Mouse (Mus musculus) embryonic facial prominence, embryonic 12.5 days (tissue): ENCODE data around the gene Cenpx. TPM values are rescaled to one million over a fixed set of nuclear protein-coding genes. Genes with fewer than 3 reads are reported as not detected.
A peak's percentile ranks its signal among the peaks of the same experiment; 100 is the strongest.

Experiments
- ATAC-seq: fragments of 200-750 bp; cut with Nextera tagmentation; 2 replicates; pipeline ENCODE4 v1.8.0; 2017; ENCODE audit not compliant: insufficient number of reproducible peaks, insufficient read depth, low FRiP score, low TSS enrichment
- H3K27ac ChIP-seq: fragments of 300-500 bp; sonication (generic); 2 replicates; pipeline ENCODE4 v1.5.1; 2016; ENCODE audit warnings: mild to moderate bottlenecking
- H3K27me3 ChIP-seq: fragments of 300-500 bp; sonication (generic); 2 replicates; pipeline ENCODE4 v1.6.1; 2016; ENCODE audit warnings: mild to moderate bottlenecking, moderate library complexity
- H3K36me3 ChIP-seq: fragments of 300-500 bp; sonication (generic); 2 replicates; pipeline ENCODE4 v1.6.1; 2016; ENCODE audit warnings: mild to moderate bottlenecking
- H3K4me1 ChIP-seq: fragments of 300-500 bp; sonication (generic); 2 replicates; pipeline ENCODE4 v1.6.1; 2016
- H3K4me2 ChIP-seq: fragments of 300-500 bp; sonication (generic); replicated peaks from 2 replicates; pipeline ENCODE4 v1.6.1; 2016; ENCODE audit warnings: mild to moderate bottlenecking, moderate library complexity
- H3K4me3 ChIP-seq: fragments of 300-500 bp; sonication (generic); 2 replicates; pipeline ENCODE4 v1.5.1; 2016; ENCODE audit warnings: mild to moderate bottlenecking
- H3K9ac ChIP-seq: fragments of 300-500 bp; sonication (generic); 2 replicates; pipeline ENCODE4 v1.6.1; 2016; ENCODE audit warnings: mild to moderate bottlenecking, moderate library complexity
- H3K9me3 ChIP-seq: fragments of 300-500 bp; sonication (generic); 2 replicates; pipeline ENCODE4 v1.6.1; 2016; ENCODE audit warnings: mild to moderate bottlenecking, moderate library complexity
- WGBS: fragments of 180-500 bp; shearing (Covaris S2); methylation state at CpG from one replicate; pipeline ENCODE4 v1.1.7; 2016; 5-methylcytosine and 5-hydroxymethylcytosine counted together
- polyA plus RNA-seq: library from polyadenylated mRNA; unstranded; fragments of >200 nt; fragmentation: Nextera tagmentation; extraction: Ambion mirVana; gene quantifications from 2 replicates; pipeline ENCODE4 v1.2.1, GENCODE M21; 2016

Cenpx gene
- polyA plus RNA-seq, 1 experiment from 2014 or later: 131 TPM

DNA sequence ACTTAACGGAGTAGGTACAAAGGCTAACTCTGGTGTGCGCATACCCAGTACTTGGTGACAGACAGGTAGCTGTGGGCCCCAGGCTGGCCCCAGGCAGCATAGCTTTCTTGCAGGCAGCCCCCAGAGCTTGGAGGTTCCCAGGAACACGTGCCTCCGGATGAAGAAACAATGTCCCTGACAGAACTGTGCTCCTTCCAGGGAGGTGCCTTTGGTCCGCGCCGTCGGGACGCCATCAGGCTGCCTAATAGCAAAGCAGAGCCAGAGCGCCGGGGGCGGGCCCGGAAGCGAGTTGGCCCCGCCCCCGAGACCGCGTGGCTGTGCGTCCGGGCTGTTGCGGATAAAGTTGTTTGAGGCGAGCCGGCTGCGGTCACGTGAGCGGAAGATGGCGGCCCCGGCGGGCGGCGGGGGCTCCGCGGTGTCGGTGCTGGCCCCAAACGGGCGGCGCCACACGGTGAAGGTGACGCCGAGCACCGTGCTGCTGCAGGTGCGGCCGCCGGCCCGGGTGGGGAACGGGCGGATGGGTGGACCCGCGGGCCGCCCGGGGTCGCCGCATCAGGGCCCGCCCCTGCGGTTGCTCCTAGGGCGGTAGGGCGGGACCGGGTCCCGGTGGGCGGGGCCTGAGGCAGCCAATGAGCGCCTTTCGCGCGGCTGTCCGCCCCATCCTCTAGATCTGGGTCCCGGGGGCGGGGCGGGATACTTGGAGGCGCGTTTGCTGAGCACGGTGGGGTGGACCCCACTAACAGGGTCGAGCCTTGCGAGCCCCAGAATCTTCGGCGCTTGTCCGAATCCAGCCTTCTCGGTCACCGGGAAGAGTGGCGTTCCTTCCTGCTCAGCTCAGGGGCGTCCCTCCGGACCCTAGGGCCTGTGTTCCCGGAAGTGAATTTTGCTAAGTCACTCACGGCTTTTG is 40.6 kb downstream of the Cenpx start, which contains the start of gene Aspscr1:
Gene Aspscr1, plus strand, starts transcription at position 287 of the 907 bp plus-strand sequence.
- no peaks in the 10 kb centered on the region for H3K9me3 ChIP-seq
- ATAC-seq: peak; percentile 90
- peak within 1 kb of the TSS; percentile 88 for H3K27ac ChIP-seq
- H3K4me3 ChIP-seq: peak within 1 kb of the TSS; percentile 68
- H3K27me3 ChIP-seq: no peaks in the 10 kb centered on the region
- WGBS: 2% methylated on average over 83 of the region's 83 CpGs
- H3K36me3 ChIP-seq: peaks cover 14% of the 10 kb centered on the region
- H3K4me1 ChIP-seq: peaks cover 7% of the 10 kb centered on the region
- peak within 1 kb of the TSS; percentile 78 for H3K9ac ChIP-seq
- peak within 1 kb of the TSS; percentile 87 for H3K4me2 ChIP-seq

DNA sequence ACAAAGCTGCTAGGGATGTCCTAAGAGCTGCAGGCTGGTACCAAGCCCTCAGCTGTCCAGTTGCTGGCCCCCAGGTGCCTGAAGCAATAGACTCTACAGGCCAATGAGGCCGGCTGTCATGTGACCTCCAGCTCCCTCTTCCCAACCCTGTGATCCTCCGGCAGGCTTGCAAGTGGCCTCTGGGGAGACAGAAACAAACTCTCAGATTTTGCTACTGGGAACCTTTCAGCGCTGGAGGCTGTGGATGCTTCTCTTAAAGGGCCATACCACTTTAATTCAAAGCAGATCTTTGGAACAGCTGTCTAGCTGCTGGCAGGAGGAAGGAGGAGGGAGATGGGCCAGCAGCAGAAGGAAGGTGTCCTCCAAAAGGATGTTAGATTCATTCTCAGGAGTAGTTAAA is 46.9 kb downstream of the Cenpx start:
- Histone ChIP-seq H3K36me3 (no peaks in the 10 kb centered on the region), H3K27ac (no peak overlapping the region), H3K4me3 (no peak overlapping the region), H3K9ac (no peak overlapping the region), H3K4me1 (peaks cover 8% of the 10 kb centered on the region; the same call in 1 of the 2 replicates), H3K9me3 (no peaks in the 10 kb centered on the region), H3K4me2 (0 out of 2 replicates have a peak overlapping the region, but pooled peaks have one; percentile 1), H3K27me3 (peaks cover 35% of the 10 kb centered on the region)
- 4% methylated on average over 3 of the region's 3 CpGs for WGBS
- no peak for ATAC-seq

DNA sequence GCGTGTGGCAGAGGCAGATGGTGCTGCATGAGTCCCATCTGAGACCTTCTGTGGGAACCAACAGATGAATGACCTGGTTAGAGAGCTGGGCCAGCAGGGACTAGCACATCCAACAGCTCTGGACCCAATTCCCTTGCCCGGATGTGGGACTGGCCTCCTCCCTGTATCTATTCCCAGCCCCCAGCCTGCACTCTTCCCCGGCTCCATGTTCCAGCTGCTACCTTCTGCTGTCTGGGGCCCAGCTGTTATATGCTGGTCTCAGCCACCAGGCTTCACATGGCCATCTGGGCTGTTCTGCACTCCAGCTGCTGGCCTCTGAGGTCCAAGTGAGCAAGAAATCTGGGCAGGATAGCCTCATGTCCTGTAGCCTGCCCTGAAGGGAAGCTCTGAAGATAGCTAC is 48.1 kb downstream of the Cenpx start:
- Histone ChIP-seq H3K4me1 (peaks cover 18% of the 10 kb centered on the region; the same call in 1 of the 2 replicates), H3K4me3 (no peak overlapping the region), H3K4me2 (no peak overlapping the region), H3K27ac (no peak overlapping the region), H3K27me3 (peaks cover 47% of the 10 kb centered on the region), H3K9me3 (no peaks in the 10 kb centered on the region), H3K9ac (no peak overlapping the region), H3K36me3 (no peaks in the 10 kb centered on the region)
- 63% methylated on average over 3 of the region's 3 CpGs for WGBS
- ATAC-seq: no peak

DNA sequence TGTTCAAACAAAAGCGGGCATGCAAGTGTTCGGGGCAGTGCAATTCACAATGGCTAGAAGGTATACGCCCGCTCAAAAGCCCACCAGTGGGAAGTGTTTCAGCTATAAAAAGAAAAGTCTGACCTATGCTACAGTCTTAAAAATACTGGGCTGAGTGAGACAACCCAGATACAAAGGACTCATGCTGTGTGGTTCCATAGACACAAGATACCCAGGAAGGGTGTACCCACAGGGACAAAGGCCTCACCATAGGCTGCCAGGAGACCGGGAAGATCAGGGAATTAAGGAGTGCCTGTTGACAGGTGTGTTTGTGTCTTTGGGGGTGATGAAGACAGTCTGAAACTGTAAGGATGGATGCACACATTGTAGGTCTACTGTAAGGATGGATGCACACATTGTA is 49.8 kb downstream of the Cenpx start:
- H3K4me1 ChIP-seq: peaks cover 24% of the 10 kb centered on the region; the same call in 1 of the 2 replicates
- no peaks in the 10 kb centered on the region for H3K36me3 ChIP-seq
- H3K9me3 ChIP-seq: no peaks in the 10 kb centered on the region
- peaks cover 64% of the 10 kb centered on the region for H3K27me3 ChIP-seq
- H3K9ac ChIP-seq: no peak overlapping the region
- no peak overlapping the region for H3K4me3 ChIP-seq
- no peak for ATAC-seq
- WGBS: 74% methylated on average over 5 of the region's 5 CpGs
- H3K4me2 ChIP-seq: no peak overlapping the region
- no peak overlapping the region for H3K27ac ChIP-seq

DNA sequence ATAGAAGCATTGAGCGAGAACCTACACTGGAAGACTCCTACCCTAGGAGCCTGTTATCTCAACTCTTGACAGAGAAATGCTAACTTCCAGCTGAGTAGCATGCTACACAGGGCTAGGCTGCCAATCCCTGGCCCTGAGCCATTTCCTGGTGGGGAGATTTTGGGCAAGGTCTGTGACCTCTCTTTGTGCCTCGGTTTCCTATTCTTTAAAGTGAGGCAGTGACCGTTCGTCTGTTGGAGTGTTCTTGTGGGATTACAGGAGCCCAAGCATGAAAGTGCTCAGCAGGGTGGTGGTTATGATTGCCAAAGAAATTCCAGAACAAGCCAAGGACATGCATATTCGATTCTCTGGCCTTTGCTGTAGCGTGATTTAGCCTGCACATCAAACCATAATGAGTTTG is 50.8 kb downstream of the Cenpx start:
- ATAC-seq: no peak
- H3K4me1 ChIP-seq: peaks cover 24% of the 10 kb centered on the region; the same call in 1 of the 2 replicates
- H3K4me3 ChIP-seq: no peak overlapping the region
- H3K4me2 ChIP-seq: no peak overlapping the region
- WGBS: 58% methylated on average over 6 of the region's 6 CpGs
- H3K36me3 ChIP-seq: no peaks in the 10 kb centered on the region
- H3K9ac ChIP-seq: no peak overlapping the region
- H3K27ac ChIP-seq: no peak overlapping the region
- no peaks in the 10 kb centered on the region for H3K9me3 ChIP-seq
- peaks cover 73% of the 10 kb centered on the region for H3K27me3 ChIP-seq

DNA sequence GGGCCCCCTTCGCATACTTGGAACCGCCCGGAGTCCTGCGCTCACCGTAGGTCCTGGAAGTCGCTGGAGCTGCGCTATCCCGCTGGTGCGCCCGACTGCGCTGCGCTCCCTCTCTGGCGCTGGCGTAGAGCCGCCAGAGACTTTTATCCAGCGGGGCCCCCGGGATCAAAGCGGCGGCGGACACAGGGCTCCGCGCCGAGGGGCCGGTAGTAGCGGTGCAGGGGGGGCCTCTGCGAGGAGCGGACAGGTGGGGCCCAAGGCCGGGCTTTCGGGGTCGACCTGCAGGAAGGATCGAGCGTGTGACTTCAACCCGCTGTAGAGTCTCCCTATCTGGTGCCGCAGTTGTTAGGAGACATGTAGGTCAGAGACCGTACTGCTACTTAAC is 52.5 kb downstream of the Cenpx start, which contains the start of gene Notum:
Gene Notum, minus strand, starts transcription at position 100 of the 385 bp plus-strand sequence.
- Histone ChIP-seq H3K9me3 (no peaks in the 10 kb centered on the region), H3K36me3 (no peaks in the 10 kb centered on the region), H3K27me3 (peaks cover 86% of the 10 kb centered on the region), H3K4me1 (peaks cover 16% of the 10 kb centered on the region; the same call in 1 of the 2 replicates), H3K9ac (peak within 1 kb of the TSS; percentile 48), H3K4me3 (peak within 1 kb of the TSS; percentile 43), H3K4me2 (peak within 1 kb of the TSS; percentile 68), H3K27ac (0 out of 2 replicates have a peak within 1 kb of the TSS, but pooled peaks have one; percentile 11)
- under 1% methylated on average over 35 of the region's 35 CpGs for WGBS
- ATAC-seq: no peak

Other genes starting within 250 kb of the Cenpx start
- 62.9 and 64.2 TPM in 2 replicates for gene Arl16, start 246.1 kb downstream of the Cenpx start, polyA plus RNA-seq
- 126 and 128 TPM in 2 replicates for gene Mrpl12, start 229.1 kb downstream of the Cenpx start, polyA plus RNA-seq
- 52.6 and 57.4 TPM in 2 replicates for gene Slc25a10, start 221.9 kb downstream of the Cenpx start, polyA plus RNA-seq
- gene Gcgr, start 183.0 kb downstream of the Cenpx start, polyA plus RNA-seq: 1.7 and 2.1 TPM in 2 replicates
- 234 and 242 TPM in 2 replicates for gene Mcrip1, start 164.0 kb downstream of the Cenpx start, polyA plus RNA-seq
- 0.36 TPM in 1 of 2 replicates, not detected in the other for gene Ppp1r27, start 162.6 kb downstream of the Cenpx start, polyA plus RNA-seq
- gene P4hb, start 140.5 kb downstream of the Cenpx start, polyA plus RNA-seq: 622 and 637 TPM in 2 replicates
- gene Arhgdia, start 132.1 kb downstream of the Cenpx start, polyA plus RNA-seq: 561 and 568 TPM in 2 replicates
- 683 and 688 TPM in 2 replicates for gene Alyref, start 115.4 kb downstream of the Cenpx start, polyA plus RNA-seq
- 191 and 198 TPM in 2 replicates for gene Anapc11, start 115.3 kb downstream of the Cenpx start, polyA plus RNA-seq
- gene Npb, start 105.3 kb downstream of the Cenpx start, polyA plus RNA-seq: 0.99 TPM in 1 of 2 replicates, not detected in the other
- 143 and 147 TPM in 2 replicates for gene Pcyt2, start 95.8 kb downstream of the Cenpx start, polyA plus RNA-seq
- gene Sirt7, start 88.5 kb downstream of the Cenpx start, polyA plus RNA-seq: 29.7 and 30.4 TPM in 2 replicates
- gene Mafg, start 80.1 kb downstream of the Cenpx start, polyA plus RNA-seq: 33.6 and 34.8 TPM in 2 replicates
- gene Pycr1, start 70.0 kb downstream of the Cenpx start, polyA plus RNA-seq: 25.3 and 26.5 TPM in 2 replicates
- 0.47 TPM in 1 of 2 replicates, not detected in the other for gene Myadml2, start 65.6 kb downstream of the Cenpx start, polyA plus RNA-seq
- gene Notum, start 52.6 kb downstream of the Cenpx start, polyA plus RNA-seq: 5.1 and 6.3 TPM in 2 replicates
- gene Aspscr1, start 40.8 kb downstream of the Cenpx start, polyA plus RNA-seq: 131 and 139 TPM in 2 replicates
- 77.5 and 83.7 TPM in 2 replicates for gene Lrrc45, start 187 bp upstream of the Cenpx start, polyA plus RNA-seq
- 59.7 and 62.8 TPM in 2 replicates for gene Rac3, start 7.7 kb upstream of the Cenpx start, polyA plus RNA-seq
- gene Dcxr, start 13.5 kb upstream of the Cenpx start, polyA plus RNA-seq: 11.5 and 12.3 TPM in 2 replicates
- 5.9 and 6.1 TPM in 2 replicates for gene Cbr2, start 18.4 kb upstream of the Cenpx start, polyA plus RNA-seq
- 4.2 and 5.8 TPM in 2 replicates for gene Hmga1b, start 49.1 kb upstream of the Cenpx start, polyA plus RNA-seq
- 47.0 and 47.2 TPM in 2 replicates for gene Rfng, start 70.5 kb upstream of the Cenpx start, polyA plus RNA-seq
- gene Gps1, start 70.5 kb upstream of the Cenpx start, polyA plus RNA-seq: 243 and 245 TPM in 2 replicates
- gene Dus1l, start 82.7 kb upstream of the Cenpx start, polyA plus RNA-seq: 66.1 and 70.5 TPM in 2 replicates
- gene Fasn, start 110.8 kb upstream of the Cenpx start, polyA plus RNA-seq: 74.2 and 77.0 TPM in 2 replicates
- gene Ccdc57, start 219.1 kb upstream of the Cenpx start, polyA plus RNA-seq: 7.2 and 7.5 TPM in 2 replicates
- 46.2 and 46.9 TPM in 2 replicates for gene Slc16a3, start 234.7 kb upstream of the Cenpx start, polyA plus RNA-seq